Mouse (Mus musculus): ENCODE results near the gene Myl12a.

Gene Myl12a

DNA sequence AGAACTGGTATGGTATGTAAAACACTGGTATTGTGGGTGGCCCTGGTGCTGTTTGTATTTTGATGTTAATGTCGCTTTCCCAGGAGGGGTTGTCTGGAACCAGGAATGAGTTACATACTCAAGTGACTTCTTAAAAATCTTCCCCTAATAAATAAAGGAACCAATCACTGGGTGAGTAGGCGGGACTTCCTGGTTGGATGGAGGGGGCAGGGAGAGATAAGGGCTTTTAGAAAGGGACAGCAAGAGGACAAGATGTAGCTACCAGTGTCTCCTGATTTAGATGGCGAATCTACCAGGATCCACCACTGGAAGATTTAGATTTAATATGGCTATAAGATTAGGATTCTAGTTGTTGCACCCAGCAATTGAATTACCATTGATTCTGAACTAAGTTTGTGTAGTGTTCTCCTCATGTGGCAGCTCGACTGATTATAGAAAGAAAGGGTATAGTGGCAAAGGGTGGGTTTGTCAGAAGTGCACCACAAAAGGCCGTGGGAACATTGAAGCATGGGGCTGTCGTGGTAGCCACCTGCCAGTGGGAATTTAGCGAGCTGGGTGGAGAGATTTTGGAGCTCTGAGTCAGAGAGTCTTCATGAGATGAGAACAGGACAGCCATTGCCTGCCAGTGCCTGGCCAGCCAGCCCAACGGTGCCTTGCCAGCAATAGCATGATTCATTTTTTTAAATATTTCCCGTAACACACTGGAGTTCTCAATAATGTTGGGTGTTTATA lies 9.4 kb upstream of the Myl12a start:
- DNase-seq (ENCODE audit: low read depth, low spot score): no peak

DNA sequence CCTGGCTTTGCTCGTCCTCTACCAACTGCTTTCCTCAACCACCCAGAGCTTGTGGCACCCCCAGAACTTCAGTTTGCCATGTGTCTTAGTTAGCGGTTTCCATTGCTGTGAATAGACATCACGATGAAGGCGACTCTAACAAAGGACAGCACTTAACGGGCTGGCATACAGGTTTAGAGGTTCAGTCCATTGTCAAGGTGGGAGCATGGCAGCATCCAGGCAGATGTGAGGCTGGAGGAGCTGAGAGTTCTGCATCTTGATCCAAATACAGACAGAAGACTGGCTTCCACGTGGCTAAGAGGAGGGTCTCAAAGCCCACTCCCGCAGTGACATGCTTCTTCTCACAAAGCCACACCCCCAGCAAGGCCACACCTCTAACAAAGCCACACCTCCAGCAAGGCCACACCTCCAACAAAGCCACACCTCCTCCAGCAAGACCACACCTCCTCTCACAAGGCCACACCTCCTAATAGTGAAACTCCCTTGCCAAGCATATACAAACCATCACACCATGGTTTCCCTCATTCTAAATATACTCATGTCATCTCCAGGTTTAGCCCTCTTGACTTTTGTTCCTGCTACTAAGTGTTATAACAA lies 8.1 kb upstream of the Myl12a start:
- DNase-seq (ENCODE audit: low read depth, low spot score): no peak

DNA sequence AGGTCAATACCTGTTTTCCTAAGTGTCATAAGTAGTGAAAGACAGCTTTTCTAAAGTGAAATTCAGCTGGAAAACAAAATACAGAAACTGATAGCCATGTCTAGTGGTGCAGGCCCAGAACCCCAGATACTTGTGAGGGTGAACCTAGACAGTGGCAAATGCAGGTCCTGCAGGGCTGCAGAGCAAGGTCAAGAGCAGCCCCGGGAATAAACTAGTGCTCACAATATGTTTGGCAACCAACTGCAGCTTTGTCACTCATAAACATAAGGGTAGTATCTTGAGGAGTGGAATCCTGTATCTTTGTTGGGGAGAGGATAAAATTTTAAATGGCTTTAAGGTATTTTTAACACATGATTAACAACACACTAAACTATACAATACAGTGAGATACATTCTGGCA lies 7.1 kb upstream of the Myl12a start:
- DNase-seq (ENCODE audit: low read depth, low spot score): no peak

DNA sequence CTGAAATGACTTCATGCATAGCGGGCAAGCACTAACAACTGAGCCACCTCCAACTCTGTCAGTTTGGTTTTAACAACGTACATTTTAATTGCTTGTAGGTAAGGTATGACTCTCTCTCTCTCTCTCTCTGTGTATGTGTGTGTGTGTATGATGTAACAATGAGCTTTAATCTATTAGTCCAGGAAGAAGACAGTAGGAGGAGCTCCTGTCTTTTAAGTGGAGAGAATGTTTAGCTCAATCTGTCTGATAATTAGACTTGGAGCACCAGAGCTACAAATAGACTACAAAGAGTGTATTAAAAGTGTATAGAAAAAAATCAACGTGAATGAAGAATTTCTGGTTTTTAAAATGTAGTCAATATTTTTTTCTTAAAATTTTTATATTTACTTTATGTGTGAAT lies 6.0 kb upstream of the Myl12a start:
- no peak for DNase-seq (ENCODE audit: low read depth, low spot score)

DNA sequence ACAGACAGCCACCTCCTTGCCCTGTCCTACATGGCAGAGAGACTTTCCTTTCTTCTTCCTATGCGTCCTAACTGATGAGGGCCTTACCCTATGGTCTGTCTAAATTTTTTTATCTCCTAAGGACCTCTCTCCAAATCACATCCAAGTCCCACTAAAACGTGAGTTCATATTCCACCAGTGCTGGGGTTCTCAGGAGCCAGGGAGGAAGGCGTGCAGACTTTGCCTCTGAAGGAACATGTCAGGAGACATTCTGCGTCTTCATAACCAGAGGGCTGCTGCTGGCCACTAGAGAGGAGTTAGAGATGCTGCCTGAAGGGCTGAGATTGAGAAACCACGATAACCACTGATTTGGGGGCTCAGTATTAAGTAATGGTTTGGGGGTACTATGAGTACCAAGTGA lies 4.3 kb upstream of the Myl12a start:
- no peak for DNase-seq (ENCODE audit: low read depth, low spot score)

DNA sequence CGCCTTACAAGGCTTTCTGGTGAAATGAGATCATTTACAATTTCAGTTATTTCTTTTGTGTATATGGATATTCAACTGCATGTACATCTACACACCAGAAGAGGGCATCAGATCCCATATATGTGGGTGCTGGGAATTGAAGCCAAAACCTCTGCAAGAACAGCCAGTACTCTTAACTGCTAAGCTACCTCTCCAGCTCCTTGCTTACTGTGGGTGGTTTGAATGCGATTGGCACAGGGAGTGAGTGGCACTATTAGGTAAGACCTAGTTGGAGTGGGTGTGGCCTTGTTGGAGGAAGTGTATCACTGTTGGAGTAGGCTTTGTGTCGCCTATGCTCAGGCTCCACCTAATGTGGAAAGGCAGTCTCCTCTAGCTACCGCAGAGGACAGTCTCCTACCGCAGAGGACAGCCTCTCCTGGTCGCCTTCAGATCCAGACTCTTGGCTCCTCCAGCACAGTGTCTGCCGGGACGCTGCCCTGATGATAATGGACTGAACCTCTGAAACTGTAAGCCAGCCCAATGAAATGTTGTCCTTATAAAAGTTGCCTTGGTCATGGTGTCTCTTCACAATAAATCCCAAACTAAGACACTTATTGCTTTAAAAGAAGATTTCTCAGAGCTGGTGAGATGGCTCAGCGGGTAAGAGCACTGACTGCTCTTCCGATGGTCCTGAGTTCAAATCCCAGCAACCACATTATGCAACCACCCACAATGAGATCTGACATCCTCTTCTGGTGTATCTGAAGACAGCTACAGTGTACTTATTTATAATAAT lies 1.7 kb upstream of the Myl12a start:
- no peak for DNase-seq (ENCODE audit: low read depth, low spot score)

DNA sequence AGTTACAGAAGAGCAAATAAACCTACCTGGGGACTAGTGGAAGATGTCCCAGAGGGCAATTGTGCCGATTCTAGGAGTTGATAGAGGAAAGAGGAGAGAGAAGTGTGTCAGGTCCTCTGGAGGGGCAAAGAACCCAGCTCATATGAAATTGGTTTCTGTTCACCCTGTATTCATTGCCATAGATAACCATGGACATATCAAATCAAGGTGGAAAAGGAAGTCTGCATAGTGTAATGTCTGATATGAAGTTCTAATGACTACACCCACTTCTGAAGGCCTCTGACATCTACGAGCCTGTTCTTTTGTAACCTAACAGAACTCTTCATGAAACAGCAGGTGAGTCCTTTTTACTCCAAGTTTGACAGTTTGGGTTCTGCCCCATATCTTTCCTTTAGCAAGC lies 1.0 kb upstream of the Myl12a start:
- DNase-seq (ENCODE audit: low read depth, low spot score): no peak

DNA sequence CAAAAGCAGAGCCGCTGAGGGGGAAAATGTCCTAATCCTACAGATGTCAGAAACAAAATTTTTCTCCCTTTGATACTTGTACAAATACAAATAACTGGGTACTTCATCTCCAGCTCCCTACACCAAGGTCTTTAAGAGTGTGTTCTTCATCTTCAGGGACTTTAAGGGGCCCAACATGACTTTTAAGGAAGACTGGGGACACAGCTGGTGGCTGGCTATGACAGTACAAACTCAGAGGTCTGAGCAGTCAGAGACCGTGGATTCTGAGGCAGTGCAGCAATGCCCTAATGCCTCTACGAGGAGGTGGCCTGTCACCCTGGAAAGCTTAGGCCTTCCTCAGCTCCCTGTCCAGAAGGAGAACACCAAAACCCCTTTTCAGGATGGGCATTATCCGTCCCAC lies 434 bp upstream of the Myl12a start:
- DNase-seq (ENCODE audit: low read depth, low spot score): no peak

DNA sequence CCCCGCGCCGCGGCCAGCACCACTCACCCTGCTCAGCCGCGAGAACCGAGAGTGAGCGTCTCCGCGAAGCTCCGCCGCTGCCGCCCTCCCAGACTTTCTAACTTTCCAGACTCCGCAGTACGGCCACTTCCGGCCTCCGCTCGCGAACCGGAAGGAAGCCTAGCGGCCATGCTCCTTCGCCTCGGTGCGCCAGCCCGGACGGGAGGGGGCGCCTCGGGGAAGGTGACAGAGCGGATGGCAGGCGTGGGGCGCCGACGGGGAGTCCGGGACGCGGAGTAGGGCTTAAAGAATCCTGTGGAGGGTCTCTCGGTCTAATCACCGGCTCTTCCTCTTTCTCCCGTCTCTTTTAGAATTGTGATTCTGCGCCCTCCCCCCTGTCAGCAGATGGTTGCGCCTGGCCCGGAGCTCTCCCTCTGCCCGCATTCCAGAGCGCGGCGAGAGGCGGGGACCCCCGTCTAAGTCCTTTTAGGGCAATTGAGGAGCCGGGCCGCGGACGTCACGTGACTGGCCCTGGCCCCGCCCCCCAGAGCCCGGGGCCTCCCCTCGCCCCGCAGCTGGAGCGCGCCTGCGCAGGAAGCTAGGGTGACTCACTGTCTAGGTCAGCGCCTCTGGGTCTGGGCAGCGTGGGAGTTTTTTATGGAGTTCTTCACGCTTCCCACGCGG lies 466 bp downstream of the Myl12a start, which contains the start of gene Myom1:
TSS of gene Myom1 (plus strand) at position 553 of the 663 bp plus-strand sequence.
- peak; percentile 97 for DNase-seq (ENCODE audit: low read depth, low spot score)

DNA sequence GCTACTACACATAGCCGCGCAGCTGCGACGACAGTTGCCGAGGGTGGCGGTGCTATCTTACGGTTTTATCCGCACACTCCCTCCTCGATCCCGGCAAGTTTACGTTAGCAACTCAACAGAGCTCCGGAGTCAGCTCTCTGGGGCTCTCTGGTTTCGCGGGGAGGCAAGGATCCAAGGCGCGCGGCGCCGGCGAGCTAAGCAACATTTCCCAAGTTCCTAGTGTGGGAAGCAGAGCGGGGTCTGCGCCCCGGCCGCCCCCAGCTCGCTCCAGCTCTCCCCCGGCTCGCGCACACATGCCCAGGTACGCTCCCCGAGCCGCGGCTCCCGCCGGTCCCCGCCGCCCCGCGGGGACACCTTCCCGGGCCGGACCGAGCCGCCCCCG lies 988 bp downstream of the Myl12a start:
- DNase-seq (ENCODE audit: low read depth, low spot score): peak; percentile 45

DNA sequence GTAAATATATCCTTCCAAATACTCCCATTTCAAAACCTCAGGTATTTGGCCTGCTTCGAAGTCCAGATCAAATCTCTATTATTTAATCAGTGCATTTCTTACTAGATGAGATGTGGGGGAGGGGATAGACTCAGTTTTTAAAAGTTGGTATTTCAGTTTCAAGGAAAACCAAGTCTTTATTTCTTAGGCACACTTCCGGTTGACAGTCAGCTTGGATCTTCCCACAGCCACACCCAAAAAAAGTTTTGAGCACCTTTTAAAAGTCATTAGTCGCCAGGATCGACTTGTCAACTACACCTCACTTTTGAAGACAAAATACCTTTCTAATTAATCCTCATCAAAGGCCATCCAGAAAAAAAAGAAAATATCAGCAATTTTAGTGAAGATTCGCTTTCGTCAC lies 1.6 kb downstream of the Myl12a start:
- DNase-seq (ENCODE audit: low read depth, low spot score): no peak

DNA sequence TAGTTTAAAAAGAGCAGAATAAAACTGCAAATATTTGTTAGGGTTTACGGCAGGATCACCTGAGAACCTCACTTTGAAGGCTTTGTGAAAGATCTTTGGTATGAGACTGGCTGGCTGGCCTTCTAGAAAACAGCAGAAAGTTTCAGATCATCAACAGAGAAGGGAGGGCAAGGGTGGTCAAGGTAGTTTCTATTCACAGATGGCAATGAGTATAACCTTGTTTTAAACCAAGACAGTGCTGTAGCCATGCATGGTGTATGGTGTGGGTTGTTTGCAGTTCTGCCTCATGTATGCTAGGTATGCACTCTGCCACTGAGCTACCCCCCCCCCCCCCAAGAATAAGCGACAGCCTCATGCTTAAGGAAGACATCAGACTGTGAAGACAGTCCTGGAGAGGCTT lies 2.4 kb downstream of the Myl12a start:
- DNase-seq (ENCODE audit: low read depth, low spot score): no peak

DNA sequence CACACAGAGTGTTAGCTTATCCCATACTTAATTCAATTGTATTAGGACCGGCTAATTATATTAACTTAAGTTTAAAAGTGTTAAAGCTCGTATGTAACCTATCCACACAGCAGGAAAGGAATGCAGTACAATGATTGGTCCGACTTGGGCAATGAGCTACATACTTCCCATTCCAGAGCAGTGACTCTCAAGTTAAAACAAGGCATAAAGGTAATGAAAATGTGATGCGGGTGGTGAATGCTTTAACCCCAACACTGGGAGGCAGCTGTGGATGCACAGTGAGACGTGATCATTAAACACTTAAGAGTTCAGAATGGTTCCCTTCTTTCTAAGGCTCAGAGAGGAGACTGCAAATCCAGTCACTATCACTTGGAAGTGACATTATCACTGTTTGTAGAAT lies 3.5 kb downstream of the Myl12a start:
- no peak for DNase-seq (ENCODE audit: low read depth, low spot score)

DNA sequence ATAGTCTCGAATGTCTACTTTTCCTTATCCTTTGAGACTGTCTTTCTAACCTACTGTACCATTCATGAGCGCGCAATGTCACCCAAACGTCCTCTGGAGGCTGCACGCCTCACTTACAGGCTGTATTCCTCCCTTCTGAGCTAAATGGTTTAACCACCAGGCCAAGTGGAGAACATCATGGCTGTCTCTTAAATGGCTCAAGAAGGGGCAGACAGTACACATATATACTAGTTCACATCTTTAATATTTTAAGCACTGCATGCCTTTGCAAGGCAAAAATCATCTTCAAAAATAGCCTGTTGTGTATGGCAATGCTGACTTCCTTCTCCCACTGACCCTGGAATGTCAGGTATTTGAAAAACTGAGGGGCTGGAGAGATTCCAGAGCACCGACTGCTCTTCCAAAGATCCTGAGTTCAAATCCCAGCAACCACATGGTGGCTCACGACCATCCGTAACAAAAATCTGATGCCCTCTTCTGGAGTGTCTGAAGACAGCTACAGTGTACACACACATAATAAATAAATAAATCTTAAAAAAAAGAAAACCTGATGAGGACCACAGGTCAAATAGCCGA lies 4.2 kb downstream of the Myl12a start:
- DNase-seq (ENCODE audit: low read depth, low spot score): no peak

DNA sequence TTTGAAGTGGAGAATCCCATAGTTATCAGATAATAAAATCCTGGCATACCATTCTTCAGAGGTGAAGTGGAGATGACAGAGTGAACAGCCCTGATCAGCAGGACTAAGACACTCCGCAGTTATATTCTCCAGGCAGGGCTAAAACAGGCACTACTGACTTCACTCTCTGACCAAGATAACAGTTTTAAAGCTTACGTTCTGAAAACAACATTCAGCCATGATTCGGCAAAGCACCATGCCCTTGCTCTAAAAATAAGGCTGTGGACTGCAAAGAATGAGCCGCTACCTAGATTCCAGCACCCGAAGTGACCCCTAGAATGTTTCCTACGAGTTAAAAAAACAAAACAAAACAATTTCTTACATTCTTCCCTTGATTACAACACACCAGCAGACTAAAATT lies 4.8 kb downstream of the Myl12a start:
- DNase-seq (ENCODE audit: low read depth, low spot score): no peak

DNA sequence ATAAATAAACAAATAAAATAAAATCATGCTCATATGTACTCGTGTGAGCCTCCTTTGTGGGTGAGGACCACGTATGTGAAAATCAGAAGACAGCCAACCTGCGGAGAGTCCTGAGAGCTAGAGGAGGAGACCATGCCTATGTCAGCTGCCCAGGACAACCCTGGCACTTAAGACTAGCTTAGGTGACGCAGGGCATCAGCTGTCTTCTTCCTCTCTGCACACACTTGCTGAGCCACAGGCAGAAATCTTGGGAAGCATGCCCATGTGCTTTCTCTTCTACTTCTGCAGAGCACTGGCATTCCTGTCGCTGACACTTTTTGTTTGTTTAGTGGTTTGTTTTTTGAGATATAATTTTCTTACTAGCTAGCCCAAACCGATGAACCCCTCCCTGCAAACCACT lies 7.1 kb downstream of the Myl12a start:
- no peak for DNase-seq (ENCODE audit: low read depth, low spot score)

DNA sequence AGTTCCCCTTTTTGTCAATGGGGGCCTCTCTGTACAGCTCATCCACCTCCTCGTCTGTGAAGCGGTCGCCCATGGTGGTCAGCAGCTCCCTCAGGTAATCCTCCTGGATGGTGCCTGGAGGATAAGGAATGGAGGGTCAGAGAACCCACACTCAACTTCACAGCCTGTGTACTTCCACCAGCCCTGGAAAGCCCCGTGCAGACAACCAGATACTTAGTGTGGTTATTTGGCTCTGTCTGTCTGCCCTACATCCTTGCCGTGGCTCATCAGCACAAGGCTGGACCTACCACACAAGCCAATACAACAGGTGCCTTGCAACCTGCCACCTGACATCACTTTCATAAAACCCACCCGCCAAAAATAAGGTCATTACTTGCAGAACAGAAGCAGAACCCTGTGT lies 8.0 kb downstream of the Myl12a start:
- no peak for DNase-seq (ENCODE audit: low read depth, low spot score)

DNA sequence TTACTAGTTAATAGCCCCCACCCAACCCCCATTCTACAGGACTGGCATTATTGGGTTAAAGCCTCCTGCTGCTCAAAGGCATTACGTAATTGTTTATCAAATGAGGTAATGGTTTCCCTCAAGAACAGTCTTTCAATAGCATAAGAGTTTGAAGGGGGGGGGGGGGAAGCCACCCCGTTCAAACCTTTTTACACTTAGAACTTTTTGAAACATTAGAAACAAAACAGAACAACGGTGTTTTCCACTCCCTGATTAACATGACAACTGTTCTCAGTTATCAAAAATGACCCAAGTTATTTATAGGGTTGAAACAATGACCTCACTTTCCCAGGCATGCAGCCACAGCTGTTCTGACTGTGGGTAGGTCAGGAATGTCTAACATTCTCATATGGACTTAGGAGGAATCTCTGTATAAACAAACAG lies 9.3 kb downstream of the Myl12a start:
- DNase-seq (ENCODE audit: low read depth, low spot score): no peak

DNA sequence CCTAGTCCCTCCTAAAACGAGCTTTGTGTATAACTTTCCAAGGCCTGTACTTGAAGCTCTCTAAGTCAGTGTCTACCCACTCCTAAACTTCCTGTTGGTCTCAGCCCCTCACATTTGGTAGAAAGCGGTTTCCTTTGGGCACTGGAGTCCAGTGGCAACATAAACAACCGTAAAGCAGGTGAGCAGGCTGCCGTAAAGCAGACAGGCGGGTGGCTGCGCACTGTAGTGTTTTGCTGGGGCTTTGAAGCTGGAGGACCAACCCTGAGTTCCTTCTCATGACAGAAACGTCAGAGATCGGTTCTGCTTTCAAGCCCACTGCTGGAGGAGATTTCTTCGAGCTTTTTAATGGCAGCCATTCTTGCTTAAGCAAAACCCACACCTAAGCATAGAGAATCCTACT lies 10.0 kb downstream of the Myl12a start:
- no peak for DNase-seq (ENCODE audit: low read depth, low spot score)

DNA sequence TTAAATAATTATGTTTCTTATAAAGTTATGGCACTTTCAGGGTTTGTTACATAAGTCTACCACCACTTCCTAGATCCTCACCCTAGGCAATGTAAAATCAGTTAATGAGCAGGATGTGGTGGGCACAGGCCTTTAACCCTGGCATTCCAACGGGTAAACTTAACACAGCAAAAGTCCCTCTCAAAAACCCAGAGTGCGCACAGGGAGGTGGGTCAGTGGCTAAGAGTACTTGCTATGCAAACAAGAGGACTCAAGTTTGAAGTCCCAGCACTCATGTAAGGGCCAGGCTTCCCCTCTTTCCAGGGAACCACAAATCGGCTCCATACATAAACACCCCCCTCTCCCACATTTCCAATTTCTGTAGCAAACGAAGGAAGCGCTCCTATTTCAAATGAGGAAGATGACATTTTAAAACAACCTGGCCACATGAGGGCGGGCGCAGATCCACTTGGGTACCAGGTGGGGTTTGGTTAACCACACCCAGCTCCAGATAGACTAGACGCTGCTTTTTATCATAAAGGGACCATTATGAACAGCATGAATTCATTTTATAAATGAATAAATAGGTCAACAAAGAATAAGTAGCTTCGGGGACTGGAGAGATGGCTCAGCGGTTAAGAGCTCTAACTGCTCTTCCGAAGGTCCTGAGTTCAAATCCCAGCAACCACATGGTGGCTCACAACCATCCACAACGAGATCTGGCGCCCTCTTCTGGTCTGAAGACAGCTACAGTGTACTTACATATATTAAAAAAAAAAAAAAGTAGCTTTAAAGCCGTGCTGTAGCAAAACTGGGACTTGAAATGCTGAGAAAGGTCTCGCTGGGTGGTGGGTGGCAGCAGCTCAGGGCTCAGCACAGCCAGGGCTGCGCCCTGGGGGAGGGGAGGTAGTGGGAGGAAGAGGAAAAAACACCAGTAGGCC lies 10.7 kb downstream of the Myl12a start:
- peak; percentile 43 for DNase-seq (ENCODE audit: low read depth, low spot score)

Data from brain, adult 2 months (tissue).